Mouse (Mus musculus) erythroblast, embryonic 14.5 days (primary cell): ENCODE data around the gene Ddx10.

Source experiments
- GATA1 ChIP-seq: IDR thresholded peaks from 2 replicates; pipeline ENCODE4 v1.6.1; 2012; ENCODE audit warnings: low read length, inconsistent platforms, mixed read lengths
- TAL1 ChIP-seq: IDR thresholded peaks from 3 replicates; pipeline ENCODE4 v1.6.1; 2012; ENCODE audit warnings: low read length, inconsistent platforms, mixed read lengths

DNA sequence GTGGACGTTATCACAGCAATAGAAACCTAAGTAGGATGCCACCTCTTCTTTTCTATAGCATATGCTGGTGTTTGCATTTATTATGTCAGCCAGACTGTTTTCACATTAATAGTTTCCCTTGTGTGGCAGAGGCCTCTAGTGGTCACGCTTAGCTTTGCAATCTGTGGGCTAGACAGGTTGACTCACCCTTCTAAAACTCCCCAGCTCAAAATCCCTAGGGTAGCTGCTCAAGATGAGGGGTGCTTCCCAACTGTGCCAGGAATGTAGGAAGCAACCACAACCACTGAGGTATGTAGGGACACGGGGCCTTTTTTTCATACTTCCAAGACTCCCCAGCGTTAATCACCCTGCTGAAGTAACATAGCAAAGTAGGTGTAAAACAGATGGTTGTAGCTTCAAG is 103.6 kb downstream of the Ddx10 start:
- no peak for TF ChIP-seq TAL1
- TF ChIP-seq GATA1: no peak
